Mouse (Mus musculus) CH12.LX (cell line): Measurements from ENCODE around the gene Hbp1. TPM values are rescaled to one million over a fixed set of nuclear protein-coding genes. Genes with fewer than 3 reads are reported as not detected.

Source experiments
- DNase-seq: peaks from one replicate; pipeline ENCODE4 v3.0.0-alpha.2; 2013; ENCODE audit errors: extremely low read depth
- H3K27ac ChIP-seq: 2 replicates; pipeline ENCODE4 v1.5.1; 2012; ENCODE audit warnings: low read depth, mild to moderate bottlenecking, control low read depth, moderate library complexity; ENCODE audit not compliant: insufficient read depth
- H3K27me3 ChIP-seq: replicated peaks from 2 replicates; pipeline ENCODE3; 2012; ENCODE audit warnings: inconsistent platforms
- H3K36me3 ChIP-seq, 2 experiments: replicated peaks in 1 of 2; 2 replicates each; pipeline versions ENCODE3 to v1.6.1; 2012; ENCODE audit warnings: inconsistent platforms in 1 of 2, low read length in 1 of 2, mild to moderate bottlenecking in 1 of 2, mixed read lengths in 1 of 2, moderate library complexity in 1 of 2; ENCODE audit not compliant: control insufficient read depth in 1 of 2, insufficient read depth in 1 of 2
- H3K4me1 ChIP-seq, 2 experiments: 2 replicates each; pipeline ENCODE4 v1.6.1; 2012; ENCODE audit warnings: inconsistent platforms in 1 of 2, moderate library complexity in 1 of 2; ENCODE audit not compliant: insufficient read depth in 2 of 2, control insufficient read depth in 1 of 2
- H3K4me2 ChIP-seq: 2 replicates; pipeline ENCODE4 v1.6.1; 2012; ENCODE audit warnings: low read depth, mild to moderate bottlenecking, control low read depth; ENCODE audit not compliant: poor library complexity, insufficient read depth, severe bottlenecking
- H3K4me3 ChIP-seq, 3 experiments: fragments of 150-350 bp in 1 of 3; sonication (generic) in 1 of 3; replicated peaks in 1 of 3; 2 replicates each; pipeline versions ENCODE3 to v1.5.1; 2011 to 2012; ENCODE audit warnings: low read depth in 2 of 3, low read length in 2 of 3, mild to moderate bottlenecking in 2 of 3, moderate library complexity in 2 of 3, control low read depth in 1 of 3, improper control_type of control experiment in 1 of 3, inconsistent platforms in 1 of 3, mixed read lengths in 1 of 3; ENCODE audit not compliant: poor library complexity in 1 of 3
- H3K79me2 ChIP-seq: replicated peaks from 2 replicates; pipeline ENCODE4 v1.6.1; 2012; ENCODE audit warnings: mild to moderate bottlenecking, moderate library complexity; ENCODE audit not compliant: control insufficient read depth, poor library complexity, insufficient read depth, severe bottlenecking; ENCODE audit errors: extremely low read depth
- H3K9ac ChIP-seq: 2 replicates; pipeline ENCODE4 v1.6.1; 2012; ENCODE audit warnings: low read depth, mild to moderate bottlenecking, control low read depth, moderate library complexity; ENCODE audit not compliant: insufficient read depth
- H3K9me3 ChIP-seq: replicated peaks from 2 replicates; pipeline ENCODE3; 2012; ENCODE audit warnings: low read length, inconsistent platforms, mixed read lengths
- BHLHE40 ChIP-seq: IDR thresholded peaks from 2 replicates; pipeline ENCODE4 v1.6.1; 2011; ENCODE audit warnings: mild to moderate bottlenecking, low read depth, low read length, improper control_type of control experiment
- CTCF ChIP-seq, 2 experiments: IDR thresholded peaks in 1 of 2; conservative IDR thresholded peaks in 1 of 2; 2 replicates each; pipeline ENCODE4 v1.5.1; 2011 to 2012; ENCODE audit warnings: low read depth in 2 of 2, low read length in 2 of 2, improper control_type of control experiment in 1 of 2, inconsistent platforms in 1 of 2, mild to moderate bottlenecking in 1 of 2, moderate library complexity in 1 of 2
- E2F4 ChIP-seq: IDR thresholded peaks from 2 replicates; pipeline ENCODE4 v1.6.1; 2011; ENCODE audit warnings: low read depth, low read length, improper control_type of control experiment; ENCODE audit not compliant: insufficient replicate concordance
- JUND ChIP-seq: conservative IDR thresholded peaks from 2 replicates; pipeline ENCODE4 v1.6.1; 2011; ENCODE audit warnings: low read depth, low read length, improper control_type of control experiment
- KAT2A ChIP-seq: IDR thresholded peaks from 2 replicates; pipeline ENCODE4 v1.6.1; 2012; ENCODE audit warnings: low read length, improper control_type of control experiment, inconsistent platforms; ENCODE audit not compliant: insufficient replicate concordance
- MAFK ChIP-seq: IDR thresholded peaks from 2 replicates; pipeline ENCODE4 v1.6.1; 2011; ENCODE audit warnings: low read length, improper control_type of control experiment; ENCODE audit not compliant: insufficient replicate concordance
- MAX ChIP-seq: IDR thresholded peaks from 2 replicates; pipeline ENCODE4 v1.6.1; 2011; ENCODE audit warnings: low read length, improper control_type of control experiment
- NELFE ChIP-seq: IDR thresholded peaks from 2 replicates; pipeline ENCODE4 v1.6.1; 2011; ENCODE audit warnings: low read depth, low read length, improper control_type of control experiment
- NRF1 ChIP-seq: IDR thresholded peaks from 2 replicates; pipeline ENCODE4 v1.6.1; 2014; ENCODE audit warnings: low read depth, mild to moderate bottlenecking, inconsistent platforms, low read length, improper control_type of control experiment, moderate library complexity
- PAX5 ChIP-seq: IDR thresholded peaks from 2 replicates; pipeline ENCODE4 v1.6.1; 2012; ENCODE audit warnings: low read length, inconsistent platforms, mixed read lengths
- POLR2AphosphoS2 ChIP-seq: IDR thresholded peaks from 2 replicates; pipeline ENCODE4 v1.6.1; 2011; ENCODE audit warnings: low read depth, low read length, improper control_type of control experiment
- RAD21 ChIP-seq: IDR thresholded peaks from 2 replicates; pipeline ENCODE4 v1.6.1; 2011; ENCODE audit warnings: low read depth, mild to moderate bottlenecking, low read length, improper control_type of control experiment, moderate library complexity
- SMC3 ChIP-seq: IDR thresholded peaks from 2 replicates; pipeline ENCODE4 v1.6.1; 2011; ENCODE audit warnings: low read depth, low read length, improper control_type of control experiment
- TBP ChIP-seq: conservative IDR thresholded peaks from 2 replicates; pipeline ENCODE4 v1.6.1; 2011; ENCODE audit warnings: low read depth, low read length, improper control_type of control experiment
- USF1 ChIP-seq: IDR thresholded peaks from 2 replicates; pipeline ENCODE4 v1.6.1; 2014; ENCODE audit warnings: low read depth, mild to moderate bottlenecking, inconsistent platforms, low read length, improper control_type of control experiment
- USF2 ChIP-seq: conservative IDR thresholded peaks from 2 replicates; pipeline ENCODE4 v1.6.1; 2011; ENCODE audit warnings: low read depth, low read length, improper control_type of control experiment
- ZC3H11A ChIP-seq: IDR thresholded peaks from 2 replicates; pipeline ENCODE4 v1.6.1; 2012; ENCODE audit warnings: low read depth, mild to moderate bottlenecking, inconsistent platforms, low read length, improper control_type of control experiment
- ZKSCAN1 ChIP-seq: IDR thresholded peaks from 2 replicates; pipeline ENCODE4 v1.6.1; 2012; ENCODE audit warnings: low read depth, inconsistent platforms, low read length, improper control_type of control experiment, borderline replicate concordance
- dilution Hi-C: fragments of 300-500 bp; cut with MboI; formaldehyde crosslinking; loops from 2 replicates; pipeline ENCODE4 v1.14.3; 2020; ENCODE audit warnings: low sequenced_read_pairs; ENCODE audit not compliant: extremely low pct_unique_long_range_greater_than_20kb, extremely low pct_ligation_motif_present
- in situ Hi-C: fragments of 300-500 bp; cut with MboI; formaldehyde crosslinking; loops from 3 replicates; pipeline ENCODE4 v1.14.3; 2019; ENCODE audit warnings: low sequenced_read_pairs, low pct_ligation_motif_present, low pct_unique_long_range_greater_than_20kb, mixed read lengths
- polyA plus RNA-seq: library from polyadenylated mRNA; unstranded; fragments of >175 nt; gene quantifications from 2 replicates; pipeline ENCODE4 v1.2.1, GENCODE M21; 2012; ENCODE audit warnings: low read depth; ENCODE audit not compliant: insufficient read length
- total RNA-seq, 2 experiments: library from RNA; depleted of rRNA; stranded (reverse); fragments of 300-350 nt in 1 of 2; fragments of >200 nt in 1 of 2; gene quantifications; 2 replicates each; pipeline ENCODE4 v1.2.3; 2012 to 2014

Gene Hbp1
- total and polyA plus RNA-seq, 3 experiments, result 16.0 to 24.4 (median 17.0) TPM

- TF ChIP-seq MAFK, result no peak
- TF ChIP-seq ZKSCAN1, result no peak
- TF ChIP-seq MAX, result no peak
- no peak for TF ChIP-seq USF2
- TF ChIP-seq BHLHE40, result 0 out of 2 replicates have a peak, but pooled peaks have one; percentile 8
- TF ChIP-seq ZC3H11A, result no peak
- TF ChIP-seq NRF1, result no peak
- Histone ChIP-seq H3K9me3 (no peaks in the 10 kb centered on the region), H3K4me1 (peaks cover 7 to 18% of the 10 kb centered on the region in 2 experiments; a peak in 3 of 4 replicates), H3K9ac (no peak overlapping the region), H3K27ac (no peak overlapping the region), H3K4me2 (no peak overlapping the region), H3K36me3 (no peaks in the 10 kb centered on the region), H3K4me3 (no peak overlapping the region), H3K79me2 (no peaks in the 10 kb centered on the region), H3K27me3 (no peaks in the 10 kb centered on the region)
- no peak for DNase-seq
- dilution Hi-C loops, result no loop called here
- in situ Hi-C loops, result no loop called here
These were observed 27.4 kb upstream of the Hbp1 start for GRCm38 (mm10) chr12:31977613-31978195.

- Histone ChIP-seq H3K36me3 (no peaks in the 10 kb centered on the region), H3K9ac (no peak overlapping the region), H3K4me1 (peaks cover 7 to 19% of the 10 kb centered on the region in 2 experiments; a peak in 3 of 4 replicates), H3K4me3 (no peak overlapping the region), H3K4me2 (no peak overlapping the region), H3K9me3 (no peaks in the 10 kb centered on the region), H3K27me3 (no peaks in the 10 kb centered on the region), H3K79me2 (no peaks in the 10 kb centered on the region), H3K27ac (no peak overlapping the region)
- no peak for DNase-seq
- in situ Hi-C loops, result no loop called here
- TF ChIP-seq ZC3H11A, result no peak; the same call in 1 of the 2 replicates
- TF ChIP-seq CTCF (conservative IDR thresholded peaks at IDR 0.05 in 1 of 2, IDR thresholded peaks at IDR 0.05 in 1 of 2; ENCODE audit: low read depth in 2 of 2, low read length in 2 of 2), result peak in 1 of 2 experiments; percentile 59; a peak in 2 of 4 replicates
- no peak for TF ChIP-seq USF1
- no peak for TF ChIP-seq E2F4
- peak; percentile 58 for TF ChIP-seq RAD21
- TF ChIP-seq USF2, result no peak
- no peak for TF ChIP-seq TBP
- TF ChIP-seq SMC3, result peak; percentile 77
- no peak for TF ChIP-seq BHLHE40
- no peak for TF ChIP-seq KAT2A
- TF ChIP-seq POLR2AphosphoS2, result no peak
- TF ChIP-seq PAX5, result no peak
- TF ChIP-seq JUND, result no peak
- TF ChIP-seq NELFE, result no peak
- dilution Hi-C loops, result no loop called here
These were observed 26.2 kb upstream of the Hbp1 start for GRCm38 (mm10) chr12:31976544-31976943.
